Mouse (Mus musculus) brain, embryonic 18.5 days (tissue): Measurements from ENCODE around the gene Nol12.

Experiments
- DNase-seq: peaks from one replicate; pipeline ENCODE4 v3.0.0-alpha.2; 2012; ENCODE audit warnings: low read depth, low spot score

Nol12 gene

DNA sequence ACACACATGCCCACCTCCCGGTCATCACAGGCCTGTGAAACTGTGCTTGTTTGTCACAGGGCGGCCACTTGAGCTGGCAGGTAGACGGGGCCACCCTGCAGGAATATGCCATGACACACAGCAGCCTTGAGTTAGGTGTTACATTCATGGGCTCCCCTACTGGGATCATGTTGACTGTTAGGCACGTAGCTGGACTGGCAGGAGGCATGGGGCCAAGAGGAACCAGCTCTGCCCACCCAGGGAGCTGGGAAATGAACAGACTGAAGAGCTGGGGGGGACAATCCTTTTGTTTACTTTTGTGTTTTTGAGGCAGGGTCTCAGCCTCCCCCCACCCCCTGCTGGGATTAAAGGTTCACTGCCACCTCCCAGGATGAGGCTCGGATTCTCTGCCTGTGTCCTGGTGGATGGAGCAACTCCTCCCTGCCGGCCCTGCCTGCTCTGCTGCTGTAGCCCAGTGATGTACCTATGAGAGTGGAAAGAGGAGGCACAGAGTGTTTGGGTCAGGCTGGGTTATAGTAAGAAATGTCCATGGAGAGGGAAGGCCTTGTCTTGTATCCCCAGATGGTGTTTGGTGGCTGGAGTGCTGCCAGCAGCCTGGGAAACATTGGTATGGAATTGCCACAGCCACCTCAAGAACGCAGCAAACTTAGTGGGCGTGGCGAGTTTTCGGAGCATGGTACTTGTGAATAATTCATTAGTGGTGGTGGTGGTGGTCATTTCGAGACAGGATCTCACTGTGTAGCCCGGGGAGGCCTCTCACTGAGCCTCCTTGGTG lies 18.5 kb upstream of the Nol12 start:
- DNase-seq, result no peak

DNA sequence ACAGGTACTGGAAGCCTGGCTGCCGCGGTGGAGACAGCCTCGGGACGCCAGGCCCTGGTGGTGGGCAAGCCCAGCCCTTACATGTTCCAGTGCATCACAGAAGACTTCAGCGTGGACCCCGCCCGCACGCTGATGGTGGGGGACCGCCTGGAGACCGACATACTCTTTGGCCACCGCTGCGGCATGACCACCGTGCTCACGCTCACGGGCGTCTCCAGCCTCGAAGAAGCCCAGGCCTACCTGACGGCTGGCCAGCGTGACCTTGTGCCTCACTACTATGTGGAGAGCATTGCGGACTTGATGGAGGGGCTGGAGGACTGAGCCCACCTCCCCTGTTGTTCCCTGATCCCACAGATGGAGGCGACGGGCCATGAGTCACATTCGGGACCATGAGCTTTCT lies 16.6 kb upstream of the Nol12 start:
- no peak for DNase-seq

DNA sequence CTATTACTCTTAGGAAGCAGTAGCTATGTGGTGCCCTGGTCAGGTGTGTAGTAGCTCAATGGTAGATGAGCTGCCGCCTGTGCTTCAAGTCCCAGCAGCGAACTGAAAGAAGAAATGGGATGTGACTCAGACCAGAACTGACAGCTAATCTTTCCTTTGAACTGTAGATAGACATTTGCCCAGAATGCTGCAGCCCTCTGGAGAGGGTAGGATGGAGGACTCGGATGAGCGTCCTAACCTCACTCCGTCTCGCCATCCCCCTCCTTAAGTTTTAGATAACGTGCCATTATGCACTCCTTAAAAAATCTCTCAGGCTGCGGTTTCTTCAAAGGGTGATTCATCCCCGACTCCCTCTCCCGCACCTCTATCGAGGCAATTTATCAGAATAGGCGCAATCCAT lies 14.8 kb upstream of the Nol12 start:
- DNase-seq, result no peak

DNA sequence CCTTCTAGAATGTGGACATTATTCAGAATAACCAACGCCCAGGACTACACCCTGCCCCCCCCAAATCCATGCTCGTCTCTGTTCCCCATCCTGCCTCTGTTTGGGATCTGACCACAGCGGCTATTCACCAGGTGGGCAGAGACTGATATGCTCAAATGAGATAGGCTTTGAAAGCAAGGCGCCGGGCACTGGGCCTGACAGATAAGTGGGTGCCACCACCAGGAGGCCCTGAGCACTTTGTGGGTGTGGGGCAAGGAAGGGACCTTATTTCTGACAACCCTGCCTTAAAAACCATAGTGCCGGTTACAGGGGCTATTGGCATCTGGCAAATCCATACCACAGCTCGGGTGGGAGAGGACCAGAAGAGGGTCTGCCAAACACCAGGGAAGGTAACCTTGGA lies 12.0 kb upstream of the Nol12 start:
- DNase-seq, result no peak

DNA sequence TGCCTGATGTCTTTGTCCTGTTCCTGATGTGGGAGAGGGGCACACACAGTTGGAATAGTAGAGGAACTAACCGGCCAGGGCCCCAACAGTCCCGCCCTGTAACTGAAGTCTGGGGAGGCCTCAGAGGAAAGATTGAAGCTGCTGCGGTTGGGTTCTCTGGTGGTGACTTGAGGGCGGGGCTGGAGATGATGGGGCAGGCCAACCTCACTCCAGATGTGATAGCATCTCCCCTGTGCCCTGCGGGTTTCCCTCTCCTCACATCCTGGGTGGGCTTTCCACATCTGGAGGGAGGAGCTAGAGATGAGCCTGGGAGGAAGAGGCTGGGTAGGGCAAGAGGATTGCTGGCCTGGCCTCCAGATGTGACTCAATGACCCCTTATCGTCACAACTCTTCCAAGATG lies 11.1 kb upstream of the Nol12 start:
- no peak for DNase-seq

DNA sequence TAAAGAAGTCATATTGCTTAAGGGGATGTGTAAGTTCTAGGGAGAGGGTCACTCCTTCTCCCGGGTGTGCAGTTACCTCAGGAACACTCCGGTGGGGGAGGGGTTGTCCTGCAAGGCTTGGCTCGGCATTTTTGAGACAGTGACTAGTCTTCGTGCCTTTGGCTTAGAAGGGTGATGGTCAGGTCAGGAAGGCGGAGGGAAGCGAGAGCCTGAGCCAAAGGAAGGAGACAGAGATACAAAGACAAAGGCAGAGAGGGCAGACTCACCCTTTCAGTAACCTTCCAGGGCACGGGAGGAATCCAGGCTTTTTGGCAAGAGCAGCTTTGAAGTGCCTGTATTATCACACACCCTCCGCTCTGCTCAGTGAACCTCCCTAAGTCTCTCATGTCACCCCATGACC lies 9.6 kb upstream of the Nol12 start:
- no peak for DNase-seq

DNA sequence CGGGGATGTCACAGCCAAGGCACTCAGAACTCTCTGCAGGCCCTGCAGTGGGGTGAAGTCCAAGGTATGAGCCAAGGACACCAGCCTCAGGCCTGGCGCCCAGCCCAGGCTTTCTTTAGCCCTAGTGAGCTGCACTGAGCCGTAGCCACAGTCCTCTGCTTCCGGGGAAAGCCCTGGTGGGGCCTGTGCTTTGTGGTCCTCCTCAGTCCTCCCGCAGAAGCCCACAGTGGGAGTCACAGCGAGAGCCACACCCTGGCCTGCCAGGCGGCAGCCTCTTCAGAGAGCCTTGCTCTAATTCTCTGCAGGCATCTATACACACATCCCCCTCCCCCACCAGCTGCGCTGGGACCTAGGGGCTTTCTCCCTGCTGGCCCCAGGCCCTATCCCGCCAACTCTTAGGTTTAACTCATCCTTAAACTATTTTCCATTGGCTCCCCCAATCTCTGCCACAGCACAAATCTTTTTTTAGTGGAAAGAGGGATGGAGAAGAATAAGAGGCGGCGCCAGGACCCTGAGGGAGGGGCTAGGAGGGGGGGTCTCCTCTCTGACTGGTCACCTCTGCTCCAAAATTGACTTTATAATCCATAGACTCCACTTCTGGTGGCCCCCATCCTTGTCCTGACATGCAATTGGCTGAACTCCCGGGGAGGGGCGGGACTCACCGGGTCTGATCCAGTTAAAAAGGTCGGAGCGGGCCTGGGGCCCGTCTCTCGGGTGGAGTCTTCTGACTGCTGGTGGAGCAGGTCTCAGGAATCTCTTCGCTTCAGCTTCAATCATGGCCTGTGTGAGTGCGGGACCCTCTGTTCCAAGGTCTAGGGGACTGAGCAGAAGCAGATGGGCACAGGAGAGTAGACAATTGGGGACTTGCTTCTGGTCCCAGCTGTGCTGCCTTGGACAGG lies 8.5 kb upstream of the Nol12 start, which contains the start of gene Lgals1:
Lgals1 (plus strand) TSS at position 705 of the 899 bp plus-strand sequence.
- no peak for DNase-seq

DNA sequence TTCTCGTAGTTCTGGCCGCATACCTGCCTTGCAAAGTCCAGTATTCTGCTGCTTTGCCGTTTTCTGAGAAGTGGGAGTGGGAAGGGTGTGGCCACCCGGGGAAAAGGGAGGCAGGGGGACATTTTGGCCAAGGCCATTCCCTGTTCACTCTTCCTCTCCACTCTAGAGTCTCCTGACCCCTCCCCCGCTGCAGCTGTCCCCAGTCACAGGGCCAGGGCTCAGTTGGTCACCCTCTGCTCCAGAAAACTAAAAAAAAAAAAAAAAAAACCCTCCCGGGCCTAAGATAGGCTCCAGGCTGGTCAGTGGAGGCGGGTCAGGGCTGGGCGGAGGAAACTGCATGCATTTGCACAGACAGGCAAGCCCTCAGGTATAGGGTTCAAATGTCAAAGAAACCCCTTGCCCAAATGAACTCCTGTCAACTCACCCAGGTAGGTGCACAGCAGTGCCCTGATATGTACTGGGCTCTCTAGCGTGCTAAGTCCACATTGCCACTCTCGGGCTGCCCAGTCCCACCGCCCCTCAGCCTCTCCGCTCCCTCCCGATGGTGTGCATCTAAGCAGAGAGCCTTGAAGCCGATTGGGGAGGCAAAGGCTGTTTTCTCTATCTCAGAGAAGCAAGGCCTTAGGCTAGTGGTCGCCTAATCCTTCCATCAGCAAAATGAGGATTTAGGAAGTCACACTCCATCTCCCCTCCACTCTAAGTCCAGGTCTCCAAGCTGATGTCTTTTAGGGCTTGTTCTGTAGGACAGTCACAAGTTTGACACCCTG lies 7.5 kb upstream of the Nol12 start:
- DNase-seq, result no peak

DNA sequence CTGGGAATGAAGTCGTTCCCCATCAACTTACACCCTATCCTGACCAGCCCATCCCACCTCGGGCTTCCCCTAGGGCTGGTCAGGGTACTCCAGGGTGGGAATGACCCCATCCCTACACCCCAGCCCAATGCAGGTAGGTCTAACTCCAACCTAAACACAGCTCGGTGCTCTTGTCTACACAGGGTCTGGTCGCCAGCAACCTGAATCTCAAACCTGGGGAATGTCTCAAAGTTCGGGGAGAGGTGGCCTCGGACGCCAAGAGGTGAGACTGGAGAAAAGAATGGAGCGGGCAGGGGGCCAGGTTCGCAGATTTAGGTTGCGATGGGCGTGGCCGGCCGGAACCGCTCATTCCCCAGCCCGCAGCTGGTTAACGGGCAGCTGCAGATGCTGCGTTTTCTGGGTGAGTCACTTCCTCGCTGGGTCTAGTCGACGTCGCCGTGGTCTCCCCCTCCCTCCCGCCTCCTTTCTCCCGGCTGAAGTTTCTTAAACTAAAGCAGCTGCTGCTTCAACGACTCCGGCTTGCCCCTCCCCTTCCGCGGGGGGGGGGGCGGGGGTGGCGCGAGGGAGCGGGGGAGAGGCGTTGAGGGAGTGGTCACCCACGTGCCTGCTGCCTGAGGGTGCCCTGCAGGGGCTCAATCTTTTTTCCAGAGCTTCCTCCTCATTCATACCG lies 6.8 kb upstream of the Nol12 start:
- DNase-seq, result no peak

DNA sequence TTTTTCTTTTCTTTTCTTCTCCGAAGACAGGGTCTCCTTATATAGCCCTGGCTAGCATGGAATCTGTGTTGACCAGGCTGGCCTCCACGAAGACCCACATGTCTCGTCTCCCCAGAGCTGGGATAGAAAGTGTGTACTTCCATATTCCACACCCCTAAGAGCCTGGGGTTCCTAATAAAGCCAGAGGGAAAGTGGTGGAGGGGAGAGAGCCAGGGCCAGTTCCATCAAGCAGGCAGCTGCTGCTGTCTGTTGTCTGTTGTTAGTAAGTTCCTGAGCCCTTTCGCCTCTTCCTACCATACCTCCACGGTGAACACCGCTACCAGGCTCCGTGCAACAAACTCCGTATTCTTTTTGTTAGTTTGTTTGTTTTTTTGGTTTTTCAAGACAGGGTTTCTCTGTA lies 6.2 kb upstream of the Nol12 start:
- DNase-seq, result no peak

DNA sequence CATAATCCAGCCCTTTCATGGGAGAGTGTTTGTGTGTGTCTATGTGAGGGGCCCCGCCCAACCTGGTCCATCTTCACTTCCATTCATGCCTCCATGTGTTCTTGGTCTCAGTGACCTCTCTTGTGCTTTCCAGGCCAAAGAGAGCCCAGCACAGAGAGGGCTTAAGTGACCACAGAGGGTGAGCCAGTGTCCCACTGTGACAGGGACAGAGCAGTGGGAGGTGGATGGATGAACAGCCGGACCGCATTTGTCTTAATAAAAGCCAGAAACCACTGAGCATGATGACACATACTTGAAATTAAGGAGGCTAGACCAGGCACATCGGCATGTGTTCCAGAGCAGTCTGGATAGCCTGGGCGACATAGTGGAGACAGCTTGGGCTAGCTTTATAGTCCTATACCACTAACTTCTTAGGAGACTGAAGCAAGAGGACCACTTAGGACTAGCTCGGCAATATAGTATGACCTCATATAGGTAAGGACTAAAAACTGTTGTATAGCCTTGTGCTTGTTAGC lies 4.5 kb upstream of the Nol12 start:
- DNase-seq, result no peak

DNA sequence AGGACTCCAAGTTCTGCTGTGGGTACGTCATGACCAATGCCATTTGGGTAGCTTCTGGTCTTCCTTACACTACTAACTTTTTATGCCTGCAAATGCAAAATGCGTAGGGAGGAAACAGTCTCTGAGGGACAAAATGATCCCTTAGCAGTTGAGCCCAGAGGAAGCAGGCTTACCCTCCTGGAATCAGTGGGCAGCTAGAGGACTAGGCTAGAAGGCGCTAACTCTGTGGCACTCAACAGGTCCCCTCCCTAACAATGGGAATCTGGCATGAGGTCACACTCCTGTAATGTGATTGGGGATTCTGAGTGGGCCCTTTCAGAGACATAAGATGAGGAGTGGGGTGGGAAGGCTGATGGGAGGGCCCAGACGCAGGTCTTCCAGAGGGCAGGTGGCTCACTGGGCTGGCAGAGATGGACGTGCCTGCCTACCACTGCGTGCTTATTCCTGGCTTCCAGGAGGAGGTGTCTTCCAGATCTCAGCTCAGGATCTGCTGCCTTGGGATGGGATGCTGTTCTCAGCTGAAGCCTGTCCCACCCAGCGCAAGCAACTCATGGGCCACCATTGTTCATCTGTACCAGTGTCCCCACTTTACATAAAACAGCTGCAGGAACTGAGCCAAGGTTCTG lies 3.8 kb upstream of the Nol12 start:
- no peak for DNase-seq

DNA sequence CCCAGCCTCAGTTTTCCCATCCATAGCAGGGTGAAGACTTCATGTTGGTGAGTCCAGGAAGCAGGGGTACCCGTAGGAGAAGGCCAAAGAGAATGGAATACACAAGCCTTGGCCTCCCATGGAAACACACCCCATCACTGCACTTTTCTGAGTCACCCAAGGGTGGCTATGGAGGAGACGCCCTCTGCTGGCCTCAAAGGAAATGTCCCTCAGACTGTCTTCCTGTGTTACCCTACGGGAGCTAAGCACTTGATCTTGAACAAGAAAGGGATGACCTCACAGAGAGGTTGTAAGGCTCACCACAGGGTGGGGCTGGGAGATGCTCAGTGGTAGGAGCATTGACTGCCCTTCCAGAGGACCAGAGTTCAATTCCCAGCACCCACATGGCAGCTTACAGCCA lies 3.2 kb upstream of the Nol12 start:
- no peak for DNase-seq

DNA sequence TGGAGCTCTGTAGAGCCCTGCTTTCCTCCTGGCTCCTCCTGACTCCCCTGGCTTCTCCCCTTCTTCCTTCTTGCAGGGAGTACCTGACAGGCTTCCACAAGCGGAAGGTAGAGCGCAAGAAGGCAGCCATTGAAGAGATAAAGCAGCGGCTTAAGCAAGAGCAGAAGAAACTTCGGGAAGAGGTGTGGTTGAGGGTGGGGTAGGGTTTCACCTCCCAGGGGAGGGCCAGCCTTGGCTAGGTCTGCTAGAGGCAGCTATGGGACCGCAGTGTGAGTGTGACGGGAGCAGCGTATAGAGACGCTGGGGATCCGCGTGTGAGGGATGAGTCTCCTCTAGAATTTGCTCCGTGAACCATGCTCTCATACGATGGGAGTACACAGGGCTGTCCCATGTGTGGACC lies 1.7 kb downstream of the Nol12 start:
- DNase-seq, result no peak

DNA sequence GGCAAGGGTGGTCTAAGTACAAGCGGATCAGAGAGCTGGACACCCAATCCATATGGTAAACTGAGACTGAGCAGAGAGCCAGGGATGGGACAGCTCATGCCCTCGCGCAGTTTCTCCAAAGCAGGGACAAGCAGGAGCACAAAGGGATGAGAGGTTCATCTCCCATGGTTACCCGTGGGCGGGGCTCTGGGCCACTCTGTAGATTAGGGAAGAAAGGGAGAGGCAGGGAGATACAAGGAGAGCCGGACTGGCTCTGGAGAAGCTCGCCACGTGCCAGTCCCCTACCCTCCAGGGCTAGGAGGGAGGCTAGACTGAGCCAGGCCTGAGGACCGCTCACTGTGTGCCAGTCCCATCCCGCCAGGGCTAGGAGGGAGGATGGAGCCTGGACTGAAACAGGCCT lies 2.6 kb downstream of the Nol12 start:
- no peak for DNase-seq

DNA sequence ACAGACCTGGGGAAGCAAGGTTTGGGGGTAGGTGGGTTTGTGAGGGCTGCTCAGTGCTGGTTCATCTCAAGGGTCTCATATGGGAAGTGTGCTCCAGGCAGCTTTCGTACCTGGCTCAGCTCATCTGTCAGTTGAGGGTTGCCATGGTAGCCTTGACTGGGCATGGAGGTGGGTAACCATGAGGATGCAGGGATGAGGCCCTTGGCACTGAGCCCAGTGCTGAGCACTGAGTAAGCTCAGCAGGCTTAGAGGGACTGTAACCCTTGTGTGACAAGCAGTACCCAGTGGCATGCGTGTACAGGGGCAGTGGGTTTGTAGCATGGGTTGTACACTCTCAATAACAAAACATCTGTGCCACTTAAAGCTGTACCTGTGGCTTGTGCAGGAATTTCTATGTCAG lies 3.2 kb downstream of the Nol12 start:
- no peak for DNase-seq

DNA sequence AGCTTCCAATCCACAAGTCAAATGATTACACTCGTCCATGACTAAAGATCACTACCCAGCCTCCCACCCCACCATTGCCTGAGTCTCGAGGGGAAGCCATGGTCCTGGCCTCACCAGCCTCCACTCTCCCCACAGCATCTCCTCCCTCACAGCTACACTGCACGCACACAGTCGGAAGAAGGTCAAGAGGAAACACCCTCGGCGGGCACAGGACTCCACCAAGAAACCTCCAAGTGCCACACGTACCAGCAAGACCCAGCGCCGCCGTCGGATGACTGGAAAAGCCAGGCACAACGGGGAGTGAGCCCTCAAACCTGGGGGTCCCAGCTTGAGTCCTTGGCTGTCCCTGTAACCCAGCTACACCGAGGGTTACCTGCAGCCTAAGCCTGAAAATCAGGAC lies 5.6 kb downstream of the Nol12 start:
- DNase-seq, result no peak

DNA sequence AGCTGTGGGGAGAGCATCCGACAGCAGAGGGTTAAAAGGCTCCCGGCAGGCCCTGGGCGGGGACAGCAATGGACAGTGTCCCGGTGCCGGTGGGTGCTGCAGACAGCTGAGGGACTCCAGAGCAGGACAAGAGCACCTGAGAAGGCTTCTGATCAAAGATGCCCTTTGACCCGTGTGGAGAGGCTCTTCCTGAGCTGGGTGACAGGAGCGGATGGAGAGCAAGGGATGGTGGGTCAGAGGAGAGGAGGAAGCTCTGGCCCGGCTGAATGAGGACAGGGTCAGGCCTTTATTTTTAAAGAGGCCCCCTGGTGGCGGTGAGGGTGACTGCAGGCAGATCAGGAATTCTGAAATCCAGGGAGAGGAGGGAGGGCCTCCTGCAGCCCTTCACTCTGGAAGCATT lies 7.9 kb downstream of the Nol12 start:
- no peak for DNase-seq

DNA sequence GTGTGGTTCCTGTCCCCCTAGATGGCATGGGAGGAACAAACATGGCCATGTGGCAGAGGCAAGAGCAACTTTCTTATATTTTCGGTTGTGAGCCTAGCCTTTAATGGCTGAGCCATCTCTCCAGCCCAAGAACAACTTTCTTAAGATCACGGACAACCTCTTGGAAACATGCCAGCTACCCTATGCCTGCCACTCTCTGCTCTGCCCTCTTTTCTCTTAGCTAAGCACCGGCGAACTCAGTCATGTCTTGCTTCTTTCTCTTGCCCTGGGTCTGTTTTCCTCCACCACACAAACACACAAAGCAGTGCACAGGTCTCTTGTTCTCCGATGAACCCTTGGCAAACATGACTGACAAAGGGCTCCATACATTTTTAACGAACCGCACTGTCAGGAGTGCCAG lies 11.5 kb downstream of the Nol12 start:
- no peak for DNase-seq

DNA sequence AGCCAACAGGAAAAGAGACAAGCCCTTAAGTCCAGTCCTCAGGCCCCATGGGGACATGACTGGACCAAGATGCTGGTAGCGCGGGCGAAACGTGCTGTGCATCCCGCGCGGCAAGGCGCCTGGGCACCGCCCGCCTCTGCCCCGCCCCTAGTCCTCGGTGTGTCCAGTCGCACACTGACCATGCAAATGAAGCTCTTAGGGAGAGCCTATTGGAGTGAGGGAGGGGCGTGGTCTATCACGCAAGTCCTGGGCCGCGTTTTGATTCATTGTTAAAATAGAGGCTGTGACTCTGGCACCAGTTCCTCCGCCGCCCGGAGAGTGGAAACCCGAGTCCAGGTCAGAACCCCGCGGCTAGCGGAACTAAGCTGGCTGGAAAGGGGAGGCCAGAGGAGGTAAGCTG lies 12.9 kb downstream of the Nol12 start, which contains the start of gene Triobp:
Triobp (plus strand) TSS at position 68 of the 400 bp plus-strand sequence.
- DNase-seq, result peak; percentile 90
